Mouse (Mus musculus) MN1 (cell line): ENCODE results near the gene Tenm3.
A peak's percentile ranks its signal among the peaks of the same experiment; 100 is the strongest.

Source experiments
- DNase-seq: peaks from one replicate; pipeline ENCODE4 v3.0.0-alpha.2; 2016; ENCODE audit warnings: low spot score

Tenm3 gene

DNA sequence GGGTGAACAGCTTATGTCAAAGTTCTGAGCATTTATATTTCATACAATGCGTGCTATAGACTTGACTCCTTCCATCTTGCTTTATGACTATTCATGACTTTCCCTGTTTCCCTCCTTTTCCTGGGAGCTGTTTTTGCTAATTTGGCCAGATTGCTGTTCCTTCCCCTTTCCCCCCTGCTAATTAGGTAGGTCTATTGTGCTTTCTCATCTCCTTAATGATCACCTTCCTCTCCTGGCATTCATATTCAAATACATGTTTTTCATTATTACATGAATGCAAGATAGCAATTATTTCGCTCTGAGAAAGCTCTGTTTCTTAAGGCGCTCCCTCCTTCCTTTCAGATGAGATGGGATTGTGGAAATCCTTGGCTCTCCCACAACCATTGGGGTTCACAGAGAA lies 178.6 kb downstream of the Tenm3 start:
- no peak for DNase-seq

DNA sequence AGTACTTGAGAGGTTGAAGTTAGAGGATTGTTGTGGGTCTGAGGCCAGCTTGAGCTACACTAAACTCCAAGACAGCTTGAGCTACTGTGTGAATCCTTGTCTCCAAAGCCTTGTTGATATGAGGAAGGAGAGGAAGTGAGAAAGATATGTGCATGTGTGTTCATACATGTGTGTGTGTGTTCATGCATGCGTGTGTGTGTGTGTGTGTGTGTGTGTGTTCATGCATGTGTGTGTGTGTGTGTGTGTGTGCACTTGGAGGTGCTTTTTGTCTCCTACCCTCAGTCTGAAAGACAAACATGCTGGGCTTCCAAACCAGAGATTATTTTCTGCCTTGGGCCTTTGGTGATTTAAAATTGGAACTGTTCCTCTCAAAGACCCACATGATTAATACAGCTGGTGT lies 184.5 kb downstream of the Tenm3 start:
- no peak for DNase-seq

DNA sequence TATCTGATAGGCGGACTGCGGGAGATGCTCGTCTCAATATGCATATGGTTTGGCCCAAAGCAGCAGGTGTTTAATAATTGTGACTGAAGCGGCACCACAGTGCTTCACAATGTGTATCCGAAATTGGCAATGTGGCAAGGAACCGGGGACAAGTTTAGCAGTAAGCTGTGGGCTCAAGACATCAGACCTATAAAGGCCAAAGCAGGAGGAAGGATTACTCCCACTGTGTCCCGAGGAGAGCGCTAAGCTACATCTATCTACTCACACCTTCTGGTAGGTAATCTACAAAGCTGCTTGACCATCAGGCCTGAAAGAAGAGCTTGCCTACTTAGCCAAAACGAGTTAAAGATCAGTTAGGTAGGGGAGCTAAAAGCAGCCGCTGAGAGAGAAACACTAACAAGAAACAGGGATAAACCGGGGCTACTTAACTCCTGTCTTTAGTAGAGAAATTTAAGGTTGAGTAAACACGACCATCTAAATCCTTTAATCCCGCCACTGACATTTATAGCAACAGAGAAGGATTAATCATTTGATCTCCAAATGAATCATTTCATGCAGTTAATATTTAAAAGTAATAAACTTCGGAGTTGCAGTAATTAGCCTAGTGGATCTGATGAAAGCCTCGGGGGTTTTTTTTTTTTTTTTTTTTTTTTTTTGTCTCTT lies 188.2 kb downstream of the Tenm3 start:
- DNase-seq: no peak

DNA sequence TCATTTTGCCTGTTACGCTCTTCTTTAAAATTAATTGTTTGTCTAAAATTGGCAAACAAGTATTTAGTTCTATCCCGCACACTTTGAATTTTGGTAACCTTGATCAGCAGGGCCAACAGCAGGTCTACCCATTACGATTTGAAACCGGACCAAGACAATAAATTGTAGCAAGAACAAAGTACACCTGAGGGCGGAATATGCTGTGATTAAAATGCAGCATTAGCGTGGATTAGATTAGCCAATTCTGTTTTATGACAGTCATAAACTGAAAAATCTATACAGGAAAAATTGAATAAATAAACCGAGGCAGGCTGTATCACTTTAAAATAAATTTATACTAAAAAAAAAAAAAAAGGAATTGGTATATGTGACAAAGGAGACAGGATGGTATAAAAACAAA lies 193.9 kb downstream of the Tenm3 start:
- no peak for DNase-seq

DNA sequence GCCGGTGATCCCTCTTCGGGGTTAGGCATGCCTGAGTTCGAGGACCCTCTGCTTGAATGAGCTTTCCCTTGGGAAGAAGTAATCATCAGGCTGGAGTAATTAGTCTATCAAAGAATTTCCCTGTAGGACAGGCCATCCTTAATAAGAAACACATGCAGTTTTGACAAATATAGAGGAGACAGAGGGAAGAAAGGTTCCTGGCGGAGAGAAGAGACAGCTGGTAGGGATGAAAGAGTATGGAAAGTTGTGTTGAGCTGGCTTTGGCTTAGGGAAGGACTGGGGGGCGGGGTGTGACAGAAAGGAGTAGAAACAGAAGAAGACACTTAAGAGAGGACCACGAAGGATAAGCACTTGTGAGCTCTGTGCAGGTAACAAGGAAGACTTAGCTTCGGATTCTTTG lies 194.3 kb downstream of the Tenm3 start:
- no peak for DNase-seq

DNA sequence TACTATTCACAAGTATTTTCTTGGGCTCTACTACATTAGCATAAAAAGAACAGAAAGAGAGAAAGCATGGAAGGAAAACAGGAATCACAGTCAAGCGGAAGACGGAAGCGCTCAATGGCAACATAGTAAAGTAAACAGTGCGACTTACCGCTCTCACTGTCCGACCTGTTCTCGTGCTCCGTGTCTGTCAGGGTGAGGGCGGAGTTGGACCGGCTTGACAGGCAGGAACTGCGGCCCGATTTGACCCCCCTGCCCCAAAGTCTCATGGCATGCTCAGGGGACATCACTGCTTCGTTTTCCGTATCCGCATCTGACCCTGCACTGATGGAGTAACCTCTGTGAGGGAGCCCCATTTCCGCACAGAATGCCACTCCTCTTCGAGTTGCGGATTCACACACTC lies 197.6 kb downstream of the Tenm3 start:
- DNase-seq: no peak

DNA sequence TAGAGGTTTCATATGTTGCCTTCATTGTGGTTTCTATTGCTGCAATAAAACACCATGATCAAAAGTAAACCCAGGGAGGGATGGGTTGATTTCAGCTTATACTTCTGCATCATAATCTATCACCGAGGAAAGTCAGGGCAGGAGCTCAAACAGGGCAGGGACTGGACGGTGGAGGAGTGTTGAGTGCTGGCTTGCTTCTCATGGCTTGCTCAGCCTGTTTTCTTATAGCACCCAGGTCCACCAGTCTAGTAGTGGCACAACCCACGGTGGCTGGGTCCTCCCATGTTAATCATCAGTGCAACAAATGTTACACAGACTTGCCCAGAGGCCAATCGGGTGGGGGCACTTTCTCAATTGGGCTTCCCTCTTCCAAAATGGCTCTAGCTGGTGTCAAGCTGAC lies 205.6 kb downstream of the Tenm3 start:
- no peak for DNase-seq

DNA sequence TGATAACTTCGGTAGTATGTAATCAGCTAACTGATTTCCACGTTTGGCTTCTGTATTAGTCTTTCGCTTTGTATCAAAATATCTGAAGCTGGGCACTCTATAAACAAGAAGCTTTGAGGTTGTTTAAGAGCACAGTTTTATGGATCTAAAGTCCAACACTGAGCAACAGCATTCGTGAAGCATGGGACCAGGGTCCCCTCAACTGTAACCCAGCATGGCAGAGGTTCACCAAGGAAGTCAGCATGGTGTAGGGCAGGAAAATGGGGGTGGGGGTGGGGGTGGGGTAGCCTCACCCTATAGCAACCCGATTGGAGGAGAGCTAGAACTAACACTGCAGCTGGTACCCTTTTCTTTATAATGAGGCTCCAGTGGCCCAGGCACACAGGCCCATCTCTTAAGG lies 206.8 kb downstream of the Tenm3 start:
- no peak for DNase-seq

DNA sequence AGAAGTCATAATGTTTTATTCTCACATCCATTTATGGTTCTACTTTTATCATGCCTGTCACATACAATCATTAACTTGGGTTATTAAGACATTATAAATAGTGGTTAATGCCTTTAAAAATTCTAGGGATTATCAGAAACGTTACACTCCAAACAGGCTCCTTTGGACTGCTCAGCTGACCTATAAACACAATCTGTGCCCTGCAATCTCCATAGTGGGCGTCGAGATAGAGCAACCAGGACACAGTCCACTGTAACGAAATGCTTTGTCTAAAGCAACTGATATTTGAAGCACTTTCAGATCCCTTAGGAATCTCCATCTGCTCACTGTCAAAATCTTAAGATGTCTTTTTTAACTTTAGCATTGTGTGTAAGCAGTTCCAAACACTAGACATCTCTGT lies 207.9 kb downstream of the Tenm3 start:
- DNase-seq: peak; percentile 9

DNA sequence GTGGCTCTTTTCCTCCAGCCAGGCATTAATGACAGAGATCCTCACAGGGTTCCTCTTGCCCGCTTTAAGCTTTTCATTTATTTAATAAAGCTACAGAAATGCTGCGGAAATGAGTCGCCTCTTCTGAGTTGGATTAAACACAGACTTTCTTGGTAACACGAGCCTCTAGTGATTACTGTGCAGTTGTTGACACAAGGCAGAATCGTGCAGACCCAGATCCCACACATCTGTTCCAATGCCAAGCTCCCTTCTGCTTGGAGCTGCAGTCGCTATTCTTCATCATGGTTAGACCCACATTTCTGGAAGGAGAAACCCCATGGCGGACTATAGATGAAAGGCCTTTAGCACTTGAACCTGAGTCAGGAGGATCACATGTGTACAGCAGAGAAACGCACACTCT lies 210.3 kb downstream of the Tenm3 start:
- peak; percentile 12 for DNase-seq

DNA sequence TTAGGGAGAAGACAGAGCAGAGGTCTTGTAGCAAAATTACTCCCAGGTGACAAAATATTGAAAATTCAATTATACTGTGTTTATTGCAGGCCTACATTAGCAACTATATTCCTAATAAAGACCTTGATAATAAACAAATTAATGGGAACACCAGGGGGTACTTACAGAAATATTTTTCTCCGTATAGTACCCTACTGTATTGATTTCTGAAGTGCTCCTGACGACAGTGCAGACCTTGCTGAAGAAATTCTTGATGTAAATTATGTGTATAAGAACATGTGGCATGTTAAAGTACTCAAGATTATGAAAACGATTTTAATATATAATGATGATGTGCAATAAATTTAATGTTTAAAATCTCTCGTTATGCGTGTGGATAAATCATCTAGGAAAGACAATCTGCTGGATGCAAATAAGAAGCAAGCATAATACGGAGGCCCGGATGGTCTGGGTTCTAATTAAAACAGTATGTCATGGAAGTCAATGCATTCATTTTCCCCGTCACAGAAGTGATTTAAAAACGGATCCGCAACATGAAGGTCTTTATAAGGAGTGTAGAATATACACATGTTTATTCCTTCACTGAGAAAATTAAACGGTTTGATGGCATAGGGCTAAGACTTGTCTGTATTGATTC lies 221.1 kb downstream of the Tenm3 start:
- no peak for DNase-seq

DNA sequence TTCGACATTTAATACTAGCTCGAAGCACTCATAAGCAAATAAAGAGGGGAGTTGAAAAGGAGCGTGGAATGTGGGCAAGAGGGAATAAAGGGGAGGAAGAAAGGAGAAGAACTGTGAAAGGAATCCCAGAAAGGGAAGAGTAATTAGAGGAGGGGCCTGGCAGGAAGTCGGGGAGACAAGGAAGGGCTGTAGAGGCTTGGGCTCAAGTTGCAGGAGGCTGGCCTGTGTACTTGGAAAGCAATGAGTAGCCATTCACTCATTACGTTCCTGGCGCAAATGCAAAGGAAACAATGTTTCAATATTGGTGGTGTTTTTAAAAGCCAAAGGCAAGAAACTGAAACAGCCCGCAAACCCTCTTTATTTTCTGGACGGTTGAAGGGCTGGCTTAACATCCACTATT lies 228.7 kb downstream of the Tenm3 start:
- DNase-seq: no peak

DNA sequence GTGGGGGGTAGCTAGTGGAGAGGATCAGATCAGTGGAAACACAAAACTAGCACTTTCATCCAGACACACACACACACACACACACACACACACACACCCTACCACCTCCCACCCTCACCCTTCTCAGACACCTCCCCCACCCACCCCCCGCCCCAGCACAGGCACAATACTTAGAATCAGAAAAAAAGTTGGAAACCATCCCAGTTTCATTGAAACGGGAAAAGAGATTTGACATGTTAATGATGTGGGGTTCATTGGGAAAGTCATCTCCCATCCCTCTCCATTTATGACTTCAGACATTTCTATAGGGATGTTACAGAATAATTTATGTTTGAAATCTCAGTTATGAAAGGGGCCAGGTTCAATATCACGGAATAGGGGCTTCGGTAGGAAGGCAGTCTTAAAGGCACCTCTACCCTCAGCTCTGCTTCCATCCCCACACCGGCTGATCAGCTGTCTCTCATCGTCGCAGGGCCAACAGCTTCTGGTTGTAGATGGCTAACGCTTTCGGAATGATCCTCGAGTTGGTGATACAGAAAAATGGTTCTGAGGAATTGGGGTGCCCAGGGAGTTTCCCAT lies 231.7 kb downstream of the Tenm3 start:
- no peak for DNase-seq

DNA sequence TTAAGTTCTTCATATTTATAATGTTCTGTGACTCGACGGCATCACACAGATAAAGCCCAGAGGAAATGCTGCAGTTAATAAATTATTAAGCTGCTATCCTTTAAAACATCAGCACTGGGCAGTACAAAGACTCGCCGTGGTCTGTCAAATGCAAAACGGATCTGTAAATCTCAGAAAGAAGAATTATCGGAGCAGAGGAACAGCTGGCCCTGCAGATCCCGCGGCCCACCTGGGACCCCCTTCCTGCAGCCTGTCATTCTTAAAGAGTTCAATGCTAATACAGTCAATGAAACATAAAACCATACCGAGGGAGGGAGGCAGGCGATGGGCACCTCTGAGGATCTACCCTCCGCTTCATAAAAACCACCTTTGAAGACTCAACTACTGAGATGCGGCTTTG lies 232.6 kb downstream of the Tenm3 start:
- DNase-seq: no peak

DNA sequence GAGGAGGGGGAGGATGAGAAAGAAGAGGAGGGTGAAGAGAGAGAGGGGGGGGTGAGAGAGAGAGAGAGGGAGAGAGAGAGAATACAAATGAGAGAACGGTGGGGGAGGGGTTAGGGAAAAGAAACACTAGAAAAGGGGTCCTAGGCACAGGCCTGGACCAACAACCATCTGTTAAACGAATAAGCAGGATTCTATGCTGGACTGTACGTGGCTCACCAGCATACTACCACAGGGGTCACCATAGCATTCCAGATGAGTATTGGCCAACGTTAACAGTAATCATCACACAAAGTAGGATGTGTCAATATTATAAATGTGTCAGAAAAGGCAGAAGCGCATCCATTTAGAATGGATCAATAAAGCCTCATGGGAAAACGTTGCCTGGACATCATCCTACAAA lies 233.4 kb downstream of the Tenm3 start:
- DNase-seq: no peak

DNA sequence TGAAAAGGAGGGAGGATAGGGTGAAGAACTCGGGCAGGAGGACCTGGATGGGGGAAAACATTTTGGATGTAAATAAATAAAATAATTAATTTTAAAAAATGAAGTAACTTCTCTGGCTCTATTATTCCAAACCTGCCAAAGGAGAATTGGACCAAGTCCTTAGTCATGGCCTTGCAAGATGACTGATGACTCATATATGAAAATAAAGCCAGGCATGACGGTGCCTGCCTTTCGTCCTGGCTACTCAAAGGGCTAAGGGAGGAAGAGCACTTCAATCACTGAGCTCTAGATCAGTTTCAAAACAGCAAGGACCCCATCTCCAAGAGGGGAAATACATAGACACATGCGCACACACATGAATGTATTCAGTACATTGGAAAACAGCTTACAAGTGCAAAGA lies 234.1 kb downstream of the Tenm3 start:
- peak; percentile 62 for DNase-seq

DNA sequence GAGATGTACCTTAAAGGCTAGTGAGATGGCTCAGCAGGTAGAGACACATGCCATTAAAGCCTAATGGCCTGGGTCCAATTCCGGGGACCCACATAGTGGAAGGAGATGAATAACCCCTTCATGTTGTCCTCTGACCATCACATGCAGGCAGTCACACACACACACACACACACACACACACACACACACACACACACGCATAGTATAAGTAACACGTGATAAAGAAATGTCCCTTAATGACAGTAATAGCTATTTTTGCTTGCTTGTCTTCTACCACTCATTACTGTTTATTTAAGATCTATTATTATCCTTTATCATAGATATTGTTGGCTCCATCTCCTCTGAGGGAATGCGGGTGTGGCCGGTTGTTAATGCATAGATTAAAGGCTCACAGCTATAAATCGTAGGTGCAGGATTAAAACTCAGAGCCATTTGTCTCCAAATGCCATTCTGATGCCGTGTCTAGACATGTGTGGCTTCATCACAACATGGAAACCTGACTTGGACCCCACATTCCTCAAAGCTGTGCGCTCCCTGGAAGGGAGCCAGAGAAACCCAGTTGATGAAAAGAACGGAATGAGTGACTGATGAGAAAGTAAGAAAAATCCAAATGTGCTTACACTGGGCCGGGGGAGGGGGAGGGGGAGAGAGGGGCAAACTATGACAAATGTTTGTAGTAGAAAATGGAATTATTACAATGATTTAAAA lies 239.4 kb downstream of the Tenm3 start:
- no peak for DNase-seq

DNA sequence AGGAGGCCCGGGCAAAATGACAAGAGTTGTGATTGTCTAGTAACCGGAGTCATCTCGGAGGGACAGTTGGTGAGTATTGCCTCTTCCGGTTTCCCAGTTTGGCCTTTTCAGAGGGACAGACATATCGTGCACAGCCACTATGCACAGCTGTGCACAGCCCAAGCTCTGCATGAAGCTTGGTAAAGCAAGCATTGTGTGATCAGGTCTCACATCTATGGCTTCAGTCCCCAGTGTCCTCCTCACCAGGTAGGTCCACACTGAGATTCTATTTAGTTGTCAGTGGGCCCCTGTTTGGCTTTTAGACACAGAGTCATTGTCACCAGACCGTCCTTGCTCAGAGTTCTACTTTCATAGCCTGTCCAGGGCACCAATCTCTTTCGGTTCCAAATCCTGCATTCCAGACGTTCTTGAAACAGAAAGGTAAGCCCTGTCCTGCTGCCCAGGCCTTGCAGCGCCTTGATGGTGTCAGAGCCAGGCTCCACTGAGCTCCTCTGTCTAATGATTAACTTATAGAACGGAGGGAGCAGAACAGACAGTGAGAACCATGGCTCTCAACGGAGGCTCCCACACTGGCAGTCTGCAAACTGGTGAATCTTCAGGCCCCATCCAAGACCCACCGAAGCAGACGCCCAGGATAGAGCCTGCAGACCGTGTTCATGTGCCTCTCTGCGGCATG lies 240.4 kb downstream of the Tenm3 start:
- DNase-seq: no peak

DNA sequence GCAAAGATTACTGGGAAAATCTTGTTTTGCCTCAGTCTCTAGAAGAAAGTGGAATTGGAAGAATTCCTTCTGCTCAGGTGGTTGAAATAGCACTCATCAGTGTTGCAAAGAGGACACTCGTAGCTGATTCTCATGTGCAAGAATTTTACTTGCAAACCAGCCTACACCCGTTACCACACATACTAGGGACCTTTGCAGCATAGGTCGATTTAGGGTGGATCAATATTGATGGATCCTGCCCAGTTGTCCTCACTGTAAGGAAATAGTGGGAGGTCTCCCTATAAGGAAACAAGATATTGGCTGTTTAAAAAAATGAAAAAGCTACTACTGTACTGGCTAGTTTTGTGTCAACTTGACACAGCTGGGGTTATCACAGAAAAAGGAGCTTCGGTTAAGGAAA lies 242.1 kb downstream of the Tenm3 start:
- no peak for DNase-seq

DNA sequence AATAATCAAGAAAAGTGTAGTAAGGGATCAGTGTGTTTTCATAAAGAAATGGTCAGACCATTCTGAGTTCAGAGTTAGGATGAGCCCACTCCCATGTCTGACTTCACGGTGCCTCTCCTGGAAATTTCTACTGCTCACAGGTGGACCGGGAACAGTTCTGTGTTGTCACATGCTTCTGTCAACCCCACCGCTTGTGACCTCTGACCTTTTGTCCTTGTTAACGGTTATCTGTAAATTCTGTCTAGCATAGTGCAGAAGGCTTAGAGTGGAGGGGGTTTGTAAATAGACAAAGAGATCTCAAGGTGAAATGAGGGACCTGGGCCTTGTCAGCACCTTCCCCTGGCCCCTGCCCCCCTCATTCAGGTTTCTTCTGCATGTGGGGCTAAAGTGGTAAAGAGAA lies 244.7 kb downstream of the Tenm3 start:
- no peak for DNase-seq

DNA sequence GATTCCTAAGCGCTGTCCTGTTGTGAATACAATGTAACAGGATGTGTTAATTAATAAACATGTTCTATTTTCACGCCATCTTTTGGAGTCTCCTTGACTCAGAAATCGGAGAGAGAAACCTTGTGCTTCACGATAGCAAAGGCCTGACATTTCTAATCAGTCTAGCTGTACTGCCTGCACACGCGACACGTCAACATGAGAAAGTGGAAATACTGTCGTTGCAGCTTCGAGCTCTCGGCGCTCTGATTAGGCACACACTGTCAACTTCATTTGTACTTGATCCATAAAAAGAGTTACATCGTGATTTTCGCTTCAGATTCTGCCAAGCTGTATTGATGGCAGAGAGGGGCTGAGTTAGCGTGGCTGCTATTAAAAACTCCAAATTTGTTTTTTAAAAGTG lies 247.4 kb downstream of the Tenm3 start:
- no peak for DNase-seq

DNA sequence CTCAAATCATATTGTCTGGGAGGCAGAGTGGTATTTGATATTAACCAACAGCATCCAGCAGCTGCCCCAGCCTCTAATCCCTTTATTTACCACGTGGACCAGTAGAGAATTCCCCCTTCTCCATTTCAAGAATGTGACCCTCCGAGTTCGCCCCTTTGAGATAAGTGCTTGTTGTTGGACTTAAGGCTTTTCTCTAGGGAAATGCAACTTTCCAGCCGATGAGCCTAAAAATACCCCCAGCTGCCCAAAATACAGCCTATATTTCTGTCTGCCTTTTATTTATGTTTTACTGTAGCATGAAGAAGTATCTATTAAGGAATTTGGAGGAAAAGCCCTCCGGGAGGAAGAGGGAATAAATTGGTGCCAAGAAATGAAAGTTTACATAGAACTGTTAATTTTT lies 251.9 kb downstream of the Tenm3 start:
- no peak for DNase-seq

DNA sequence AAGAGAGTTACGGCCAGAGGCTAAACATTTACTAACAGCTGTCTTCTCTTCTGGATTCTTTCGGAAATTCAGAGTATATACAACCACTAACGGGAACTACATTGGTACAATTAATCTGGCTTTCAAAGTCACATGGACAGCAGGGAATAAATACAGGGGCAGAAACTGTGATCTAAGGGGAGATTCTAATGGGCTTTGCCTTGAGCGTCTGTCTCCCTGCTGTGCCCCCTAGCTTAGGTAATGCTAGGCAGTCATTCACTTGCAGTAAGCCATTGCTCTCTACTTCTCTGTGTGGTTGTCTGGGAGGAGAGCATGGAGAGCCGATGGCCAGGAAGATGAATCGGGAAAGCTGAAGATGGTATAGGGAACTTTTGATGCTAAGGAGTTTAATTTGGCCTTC lies 264.0 kb downstream of the Tenm3 start:
- no peak for DNase-seq
